Mouse (Mus musculus): ENCODE results near the gene Col6a5. TPM values are rescaled to one million over a fixed set of nuclear protein-coding genes. Genes with fewer than 3 reads are reported as not detected.
A peak's percentile ranks its signal among the peaks of the same experiment; 100 is the strongest.

Col6a5 gene
- polyA plus RNA-seq, 2 experiments: 1.1 to 2.8 TPM

GRCm38 (mm10) chr9:105811458-105811857 is 149.0 kb downstream of the Col6a5 start:
- ATAC-seq (ENCODE audit: low FRiP score, low read depth): peak; percentile 73; the same call in 1 of the 2 replicates
- TF ChIP-seq POLR2A (IDR thresholded peaks at IDR 0.05; ENCODE audit: borderline replicate concordance, extremely low read depth, insufficient read depth, insufficient read length): no peak
- H3K9ac ChIP-seq (ENCODE audit: low read depth, low read length, severe bottlenecking): no peak overlapping the region
- no peaks in the 10 kb centered on the region for H3K4me1 ChIP-seq (ENCODE audit: control insufficient read depth, insufficient read depth, low read length)
- no peaks in the 10 kb centered on the region for H3K27me3 ChIP-seq (ENCODE audit: control insufficient read depth, insufficient read depth, low read length)
- no peak overlapping the region for H3K4me3 ChIP-seq (replicated peaks; ENCODE audit: low read length)
- H3K36me3 ChIP-seq (ENCODE audit: control insufficient read depth, insufficient read depth, low read length): no peaks in the 10 kb centered on the region
- no peak overlapping the region for H3K27ac ChIP-seq (replicated peaks; ENCODE audit: low read depth, low read length)
- H3K9me3 ChIP-seq (ENCODE audit: control insufficient read depth, low read length): no peaks in the 10 kb centered on the region
- 48% methylated on average over 7 of the region's 7 CpGs for WGBS
- no peak overlapping the region for H3K4me2 ChIP-seq (replicated peaks; ENCODE audit: low read depth, low read length, severe bottlenecking)
- DNase-seq (ENCODE audit: low spot score): peak; percentile 79

- Histone ChIP-seq H3K9me3 (ENCODE audit: control insufficient read depth, low read length) (no peaks in the 10 kb centered on the region), H3K9ac (ENCODE audit: low read depth, low read length, severe bottlenecking) (no peak overlapping the region), H3K36me3 (ENCODE audit: control insufficient read depth, insufficient read depth, low read length) (no peaks in the 10 kb centered on the region), H3K4me3 (replicated peaks; ENCODE audit: low read length) (no peak overlapping the region), H3K4me1 (ENCODE audit: control insufficient read depth, insufficient read depth, low read length) (no peaks in the 10 kb centered on the region), H3K27me3 (ENCODE audit: control insufficient read depth, insufficient read depth, low read length) (no peaks in the 10 kb centered on the region), H3K27ac (replicated peaks; ENCODE audit: low read depth, low read length) (no peak overlapping the region), H3K4me2 (replicated peaks; ENCODE audit: low read depth, low read length, severe bottlenecking) (no peak overlapping the region)
- TF ChIP-seq POLR2A (IDR thresholded peaks at IDR 0.05; ENCODE audit: borderline replicate concordance, extremely low read depth, insufficient read depth, insufficient read length): no peak
- DNase-seq (ENCODE audit: low spot score) (no peak), ATAC-seq (ENCODE audit: low FRiP score, low read depth) (no peak)
- WGBS: 85% methylated on average over 17 of the region's 17 CpGs
Observed at GRCm38 (mm10) chr9:105808920-105809505, 151.4 kb downstream of the Col6a5 start.

Other genes with a start within 250 kb of the Col6a5 start
- 9.4 and 11.5 TPM in 2 replicates for gene Col6a6, start 132.5 kb downstream of the Col6a5 start, polyA plus RNA-seq (2012; rRNA removed)
- gene Col6a6, start 132.5 kb downstream of the Col6a5 start, polyA plus RNA-seq (2014; fragmentation: Nextera tagmentation; extraction: Ambion mirVana): 7.0 and 7.2 TPM in 2 replicates
- 0.53 and 0.59 TPM in 2 replicates for gene Col6a4, start 136.1 kb upstream of the Col6a5 start, polyA plus RNA-seq (2012; rRNA removed)
- 0.12 and 0.21 TPM in 2 replicates for gene Col6a4, start 136.1 kb upstream of the Col6a5 start, polyA plus RNA-seq (2014; fragmentation: Nextera tagmentation; extraction: Ambion mirVana)
- 3.5 and 4.9 TPM in 2 replicates for gene Glyctk, start 197.5 kb upstream of the Col6a5 start, polyA plus RNA-seq (2012; rRNA removed)
- gene Glyctk, start 197.5 kb upstream of the Col6a5 start, polyA plus RNA-seq (2014; fragmentation: Nextera tagmentation; extraction: Ambion mirVana): 2.5 and 2.6 TPM in 2 replicates
- gene Wdr82, start 210.3 kb upstream of the Col6a5 start, polyA plus RNA-seq (2012; rRNA removed): 104 and 122 TPM in 2 replicates
- 30.2 and 32.5 TPM in 2 replicates for gene Wdr82, start 210.3 kb upstream of the Col6a5 start, polyA plus RNA-seq (2014; fragmentation: Nextera tagmentation; extraction: Ambion mirVana)
- gene Ppm1m, start 239.1 kb upstream of the Col6a5 start, polyA plus RNA-seq (2012; rRNA removed): 87.0 and 93.5 TPM in 2 replicates
- gene Ppm1m, start 239.1 kb upstream of the Col6a5 start, polyA plus RNA-seq (2014; fragmentation: Nextera tagmentation; extraction: Ambion mirVana): 39.2 and 48.3 TPM in 2 replicates
- gene Twf2, start 242.5 kb upstream of the Col6a5 start, polyA plus RNA-seq (2012; rRNA removed): 69.2 and 76.3 TPM in 2 replicates
- 62.4 and 65.6 TPM in 2 replicates for gene Twf2, start 242.5 kb upstream of the Col6a5 start, polyA plus RNA-seq (2014; fragmentation: Nextera tagmentation; extraction: Ambion mirVana)